Mouse (Mus musculus) olfactory bulb, adult 2 months (tissue): Measurements from ENCODE around the gene Adamts17.

Experiments used
- CTCF ChIP-seq: fragments of 200-500 bp; IDR thresholded peaks from 2 replicates; pipeline ENCODE4 v1.5.1; 2012; ENCODE audit warnings: low read depth, mild to moderate bottlenecking, low read length, moderate library complexity; ENCODE audit not compliant: insufficient read depth
- POLR2A ChIP-seq: fragments of 200-500 bp; IDR thresholded peaks from 2 replicates; pipeline ENCODE4 v1.6.1; 2012; ENCODE audit warnings: mild to moderate bottlenecking, low read depth, low read length, moderate library complexity; ENCODE audit not compliant: insufficient read depth

DNA sequence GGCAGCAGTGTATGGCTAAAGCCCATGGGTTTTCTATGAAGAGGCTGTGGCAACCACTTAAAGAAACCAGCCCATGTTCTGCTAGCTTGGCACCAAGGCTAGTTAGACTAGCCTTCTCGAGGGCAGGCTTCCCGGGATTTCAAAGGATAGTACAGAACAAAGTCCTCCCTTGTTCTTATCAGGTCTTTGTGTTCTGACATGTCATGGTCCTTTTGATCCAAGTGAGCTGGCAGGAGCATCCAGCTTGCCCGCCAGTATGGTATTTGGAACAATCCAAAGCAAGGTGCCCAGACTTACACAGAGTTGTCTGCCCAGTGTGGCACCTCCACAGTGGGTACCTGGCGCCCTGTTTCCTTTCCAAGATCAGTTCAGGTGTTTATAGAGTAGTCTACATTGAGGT is 101.2 kb downstream of the Adamts17 start:
- TF ChIP-seq POLR2A (no peak), CTCF (no peak)
